Mouse (Mus musculus): ENCODE results near the gene Osbpl11.

GRCm38 (mm10) chr16:33141758-33142280 is 43.1 kb upstream of the Osbpl11 start:
- TF ChIP-seq POLR2A (IDR thresholded peaks at IDR 0.05; ENCODE audit: borderline replicate concordance, control insufficient read depth, low read depth, low read length), result no peak
- no peak for TF ChIP-seq CTCF (IDR thresholded peaks at IDR 0.05; ENCODE audit: control insufficient read depth, insufficient read depth, low read length)
